ENCODE assay signal across 12 mouse cellular contexts in the genomic region with DNA sequence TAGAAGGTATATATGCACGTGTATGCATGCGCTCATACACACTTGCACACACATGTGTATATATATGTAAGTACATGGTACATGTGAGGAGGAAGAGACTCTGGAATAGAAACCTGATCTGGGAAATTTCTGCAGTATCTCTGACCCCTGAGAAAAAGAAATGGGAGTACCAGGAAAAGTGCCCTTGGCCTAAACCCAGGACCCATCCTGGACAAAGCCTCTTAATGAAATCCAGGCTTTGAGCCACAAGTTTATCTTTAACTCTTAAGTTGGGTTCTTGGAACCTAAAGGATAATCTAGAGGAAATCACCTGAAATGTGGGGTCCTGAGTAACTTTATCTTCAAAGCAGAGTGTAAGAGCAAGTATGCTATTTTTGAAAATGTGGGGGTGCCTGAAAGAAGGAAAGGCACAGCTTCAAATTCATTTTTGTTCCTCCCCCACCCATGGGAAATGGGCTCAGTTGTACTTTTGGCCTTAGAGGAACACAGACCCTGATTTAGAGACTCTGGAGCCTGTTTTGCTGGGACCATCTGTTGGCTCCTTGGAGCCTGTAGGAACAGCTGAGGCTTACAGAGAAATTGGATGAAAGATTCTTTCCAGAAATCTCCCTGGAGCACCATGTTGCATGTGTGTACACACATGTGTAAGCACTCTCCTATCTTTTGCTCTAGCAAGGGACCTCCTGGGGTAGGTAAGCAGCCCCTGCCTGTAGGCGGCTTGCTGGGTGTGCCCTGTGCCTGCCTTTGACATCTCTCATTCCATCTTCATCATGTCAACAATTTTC. TPM values are rescaled to one million over a fixed set of nuclear protein-coding genes. Genes with fewer than 3 reads are reported as not detected.
A peak's percentile ranks its signal among the peaks of the same experiment; 100 is the strongest.
DNase-seq lines count a peak whose midpoint lies in the region; ATAC-seq and TF ChIP-seq lines count a peak whose summit lies in the region.
"Had no signal": no experiment of that assay in that cellular context is flagged by ENCODE, and none has a peak within 500 bp of the region (broad histone marks: within the 10 kb centered on the region; RNA-seq: fewer than 3 reads in every experiment).

No protein-coding gene starts in this region.

- no peak overlapping the region for H3K9ac ChIP-seq in hindbrain, embryonic 16.5 days (ENCODE audit: low read depth, low read length)
- H3K9ac ChIP-seq in hindbrain, embryonic 12.5 days: no peak overlapping the region
- no peak overlapping the region for H3K9ac ChIP-seq in embryonic facial prominence, embryonic 14.5 days (ENCODE audit: low read depth, low read length)
- peak overlapping the region; percentile 41; the same call in 1 of the 2 replicates for H3K9ac ChIP-seq in liver, embryonic 13.5 days
- no peak overlapping the region for H3K9ac ChIP-seq in midbrain, postnatal 0 days (replicated peaks; ENCODE audit: low read length, poor library complexity, severe bottlenecking)
- H3K9ac ChIP-seq: heart, embryonic 13.5 days; neural tube, embryonic 13.5 days had no signal

- WGBS in hindbrain, embryonic 16.5 days: 84% methylated on average over 3 of the region's 3 CpGs
- WGBS in hindbrain, embryonic 12.5 days: 87% methylated on average over 3 of the region's 3 CpGs
- 86% methylated on average over 3 of the region's 3 CpGs for WGBS in embryonic facial prominence, embryonic 14.5 days
- WGBS in liver, embryonic 13.5 days (ENCODE audit: insufficient replicate concordance): 66% methylated on average over 3 of the region's 3 CpGs
- WGBS in midbrain, postnatal 0 days: 88% methylated on average over 3 of the region's 3 CpGs

- ATAC-seq in hindbrain, embryonic 16.5 days: 0 out of 2 replicates have a peak, but pooled peaks have one; percentile 2
- no peak for ATAC-seq in hindbrain, embryonic 12.5 days (ENCODE audit: low FRiP score)
- ATAC-seq in embryonic facial prominence, embryonic 14.5 days (ENCODE audit: low read depth): peak; percentile 45
- ATAC-seq in liver, embryonic 13.5 days (ENCODE audit: low read depth): peak; percentile 47
- ATAC-seq in midbrain, postnatal 0 days (ENCODE audit: low FRiP score): no peak
- ATAC-seq: inflammation-experienced regulatory T-cells, adult 6 months had no signal

- H3K4me1 ChIP-seq in hindbrain, embryonic 16.5 days (ENCODE audit: control insufficient read depth, insufficient read depth, low read depth, low read length): peaks cover 7% of the 10 kb centered on the region
- H3K4me1 ChIP-seq in hindbrain, embryonic 12.5 days: peaks cover 16% of the 10 kb centered on the region
- peaks cover 40% of the 10 kb centered on the region for H3K4me1 ChIP-seq in brown adipose tissue, adult 24 weeks (ENCODE audit: control insufficient read depth, insufficient read depth, insufficient read length, low read length)
- H3K4me1 ChIP-seq in embryonic facial prominence, embryonic 14.5 days (ENCODE audit: control insufficient read depth, insufficient read depth, low read length): peaks cover 23% of the 10 kb centered on the region
- peaks cover 77% of the 10 kb centered on the region for H3K4me1 ChIP-seq in liver, embryonic 13.5 days (replicated peaks)
- H3K4me1 ChIP-seq in midbrain, postnatal 0 days (ENCODE audit: insufficient read depth, low read length): no peaks in the 10 kb centered on the region

- no peaks in the 10 kb centered on the region for H3K9me3 ChIP-seq in hindbrain, embryonic 16.5 days (ENCODE audit: control insufficient read depth, low read length)
- no peaks in the 10 kb centered on the region for H3K9me3 ChIP-seq in hindbrain, embryonic 12.5 days (replicated peaks)
- no peaks in the 10 kb centered on the region for H3K9me3 ChIP-seq in embryonic facial prominence, embryonic 14.5 days (ENCODE audit: control insufficient read depth, low read length)
- H3K9me3 ChIP-seq in liver, embryonic 13.5 days (replicated peaks): no peaks in the 10 kb centered on the region
- no peaks in the 10 kb centered on the region for H3K9me3 ChIP-seq in midbrain, postnatal 0 days (ENCODE audit: low read length)
- H3K9me3 ChIP-seq: heart, embryonic 13.5 days; neural tube, embryonic 13.5 days had no signal

- H3K36me3 ChIP-seq in hindbrain, embryonic 16.5 days (ENCODE audit: control insufficient read depth, insufficient read depth, low read length): no peaks in the 10 kb centered on the region
- 0 out of 2 replicates have a peak, but pooled peaks cover 5% of the 10 kb centered on the region for H3K36me3 ChIP-seq in hindbrain, embryonic 12.5 days
- no peaks in the 10 kb centered on the region for H3K36me3 ChIP-seq in embryonic facial prominence, embryonic 14.5 days (ENCODE audit: control insufficient read depth, insufficient read depth, low read length)
- H3K36me3 ChIP-seq in liver, embryonic 13.5 days: no peaks in the 10 kb centered on the region
- no peaks in the 10 kb centered on the region for H3K36me3 ChIP-seq in midbrain, postnatal 0 days (ENCODE audit: insufficient read depth, low read length)
- H3K36me3 ChIP-seq: heart, embryonic 13.5 days had no signal

- no peak overlapping the region for H3K4me3 ChIP-seq in hindbrain, embryonic 16.5 days (ENCODE audit: low read length)
- no peak overlapping the region for H3K4me3 ChIP-seq in hindbrain, embryonic 12.5 days
- no peak overlapping the region for H3K4me3 ChIP-seq in brown adipose tissue, adult 24 weeks (ENCODE audit: insufficient read depth, low read depth, low read length)
- H3K4me3 ChIP-seq in embryonic facial prominence, embryonic 14.5 days (ENCODE audit: low read depth, low read length): no peak overlapping the region
- H3K4me3 ChIP-seq in liver, embryonic 13.5 days (replicated peaks): no peak overlapping the region
- H3K4me3 ChIP-seq in midbrain, postnatal 0 days (ENCODE audit: low read depth, low read length): no peak overlapping the region
- H3K4me3 ChIP-seq: heart, embryonic 13.5 days; neural tube, embryonic 13.5 days had no signal

- H3K4me2 ChIP-seq in hindbrain, embryonic 16.5 days (ENCODE audit: low read length): no peak overlapping the region
- no peak overlapping the region for H3K4me2 ChIP-seq in hindbrain, embryonic 12.5 days (replicated peaks)
- H3K4me2 ChIP-seq in embryonic facial prominence, embryonic 14.5 days (ENCODE audit: low read depth, low read length): no peak overlapping the region
- peak overlapping the region; percentile 48 for H3K4me2 ChIP-seq in liver, embryonic 13.5 days
- H3K4me2 ChIP-seq in midbrain, postnatal 0 days (ENCODE audit: low read depth, low read length, poor library complexity, severe bottlenecking): no peak overlapping the region
- H3K4me2 ChIP-seq: heart, embryonic 13.5 days; neural tube, embryonic 13.5 days had no signal

- H3K27ac ChIP-seq in hindbrain, embryonic 16.5 days (ENCODE audit: low read depth, low read length): no peak overlapping the region
- H3K27ac ChIP-seq in hindbrain, embryonic 12.5 days: no peak overlapping the region
- peak overlapping the region; percentile 42; the same call in 1 of the 2 replicates for H3K27ac ChIP-seq in brown adipose tissue, adult 24 weeks (replicated peaks; ENCODE audit: low read depth, low read length)
- H3K27ac ChIP-seq in embryonic facial prominence, embryonic 14.5 days (replicated peaks; ENCODE audit: low read depth, low read length): no peak overlapping the region
- H3K27ac ChIP-seq in liver, embryonic 13.5 days: peak overlapping the region; percentile 73
- H3K27ac ChIP-seq in midbrain, postnatal 0 days (ENCODE audit: low read depth, low read length): no peak overlapping the region
- H3K27ac ChIP-seq: heart, embryonic 13.5 days; neural tube, embryonic 13.5 days had no signal

- H3K27me3 ChIP-seq in hindbrain, embryonic 16.5 days (replicated peaks; ENCODE audit: control insufficient read depth, insufficient read depth, low read length): no peaks in the 10 kb centered on the region
- no peaks in the 10 kb centered on the region for H3K27me3 ChIP-seq in hindbrain, embryonic 12.5 days
- no peaks in the 10 kb centered on the region for H3K27me3 ChIP-seq in embryonic facial prominence, embryonic 14.5 days (replicated peaks; ENCODE audit: control insufficient read depth, insufficient read depth, low read length)
- no peaks in the 10 kb centered on the region for H3K27me3 ChIP-seq in liver, embryonic 13.5 days
- H3K27me3 ChIP-seq in midbrain, postnatal 0 days (ENCODE audit: insufficient read depth, low read length): no peaks in the 10 kb centered on the region
- H3K27me3 ChIP-seq: heart, embryonic 13.5 days; neural tube, embryonic 13.5 days had no signal

- DNase-seq in embryonic facial prominence, embryonic 14.5 days (ENCODE audit: low spot score): peak; percentile 46
- DNase-seq in liver, embryonic 13.5 days: no peak
- DNase-seq in midbrain, postnatal 0 days (ENCODE audit: low spot score): no peak
- no peak for DNase-seq in lung, postnatal 25 days (ENCODE audit: low spot score)
- no peak for DNase-seq in right cerebral cortex, postnatal 14 days
- DNase-seq: thymus, postnatal 4 days had no signal

- no peak for TF ChIP-seq CTCF in midbrain, postnatal 0 days (IDR thresholded peaks at IDR 0.05)

RNA-seq across cellular contexts. Expression of gene Plxna2, which starts 57.3 kb away (rescaled TPM):
- polyA plus RNA-seq in hindbrain, embryonic 16.5 days (2015; fragmentation: Nextera tagmentation; extraction: Ambion mirVana): 24.2 and 28.3 TPM in 2 replicates
- polyA plus RNA-seq in hindbrain, embryonic 12.5 days (2016; fragmentation: Nextera tagmentation; extraction: Ambion mirVana): 27.9 and 32.3 TPM in 2 replicates
- 5.0 and 6.0 TPM in 2 replicates for polyA plus RNA-seq in brown adipose tissue, adult 24 weeks (2012; ENCODE audit: insufficient read depth, insufficient read length, missing spikeins)
- 12.8 and 14.8 TPM in 2 replicates for polyA plus RNA-seq in embryonic facial prominence, embryonic 14.5 days (2014; fragmentation: Nextera tagmentation; extraction: Ambion mirVana)
- polyA plus RNA-seq in liver, embryonic 13.5 days (2015; fragmentation: Nextera tagmentation; extraction: Ambion mirVana): 1.1 and 1.3 TPM in 2 replicates
- 43.6 and 44.3 TPM in 2 replicates for total RNA-seq in midbrain, postnatal 0 days (2014; rRNA removed)
- 8.3 and 9.9 TPM in 2 replicates for polyA plus RNA-seq in midbrain, postnatal 0 days (2015; fragmentation: Nextera tagmentation; extraction: Ambion mirVana)

Comparison
In these comparisons a context has a peak if more than half of its experiments do, and no peak if none do; other contexts are left out.
1. ATAC-seq: peak in hindbrain, embryonic 16.5 days (single experiment), embryonic facial prominence, embryonic 14.5 days (single experiment) and liver, embryonic 13.5 days (single experiment); none in hindbrain, embryonic 12.5 days (single experiment) and midbrain, postnatal 0 days (single experiment).
2. H3K27ac ChIP-seq: peak in brown adipose tissue, adult 24 weeks (single experiment) and liver, embryonic 13.5 days (single experiment); none in hindbrain, embryonic 16.5 days (single experiment), hindbrain, embryonic 12.5 days (single experiment), embryonic facial prominence, embryonic 14.5 days (single experiment) and midbrain, postnatal 0 days (single experiment).